Mouse (Mus musculus) activated CD4-positive, CD25-positive, alpha-beta regulatory T cell, adult 4 months (primary cell): ENCODE measurements around the gene Prkag2. TPM values are rescaled to one million over a fixed set of nuclear protein-coding genes. Genes with fewer than 3 reads are reported as not detected.
A peak's percentile ranks its signal among the peaks of the same experiment; 100 is the strongest.

Source experiments
- ATAC-seq: one replicate; pipeline ENCODE4 v1.8.0; 2017
- polyA plus RNA-seq, 2 experiments: library from polyadenylated mRNA; unstranded; fragments of 100-300 nt; shearing (Covaris generic); gene quantifications; one replicate each; pipeline ENCODE4 v1.2.1; 2017

The Prkag2 gene
- polyA plus RNA-seq, 2 experiments from 2014 or later: 26.2 to 26.8 TPM

DNA sequence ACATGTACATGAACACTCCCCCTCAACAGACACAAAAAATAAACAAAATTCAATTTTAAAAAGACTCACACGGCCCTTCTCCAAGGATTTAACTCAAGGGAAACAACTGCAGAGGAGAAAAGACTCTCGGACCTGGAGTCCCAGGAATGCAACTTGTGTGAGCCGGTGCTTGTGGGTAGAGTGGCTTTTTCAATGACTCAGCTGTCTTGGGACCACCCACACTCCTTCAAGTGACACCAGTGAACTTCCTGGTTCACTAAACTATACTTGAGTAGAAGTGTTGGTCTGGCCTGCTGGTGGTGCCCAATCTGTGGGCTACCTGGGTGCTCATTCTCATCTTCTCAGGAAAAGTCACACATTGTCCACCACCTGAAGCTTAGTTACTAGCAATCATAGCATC lies 53.7 kb downstream of the Prkag2 start:
- no peak for ATAC-seq

DNA sequence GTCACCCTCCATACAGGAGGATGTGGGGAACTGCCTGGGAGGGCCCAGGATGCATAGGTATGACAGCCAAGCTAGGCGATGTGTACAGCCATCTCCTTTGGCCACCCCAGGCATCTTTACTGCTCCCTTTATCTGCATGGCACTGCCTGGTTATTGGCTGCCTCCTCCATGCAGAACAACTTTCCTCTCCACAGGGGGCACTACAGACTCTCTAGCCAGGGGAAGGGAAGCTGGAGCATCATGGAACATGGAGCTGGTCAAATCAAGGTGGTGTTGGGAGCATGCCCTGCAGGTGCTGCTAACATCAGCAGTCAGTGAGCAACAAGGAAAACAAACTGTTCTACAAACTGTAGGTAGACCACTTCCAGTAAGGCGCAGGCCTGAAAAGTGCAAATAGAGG lies 56.4 kb downstream of the Prkag2 start:
- no peak for ATAC-seq

DNA sequence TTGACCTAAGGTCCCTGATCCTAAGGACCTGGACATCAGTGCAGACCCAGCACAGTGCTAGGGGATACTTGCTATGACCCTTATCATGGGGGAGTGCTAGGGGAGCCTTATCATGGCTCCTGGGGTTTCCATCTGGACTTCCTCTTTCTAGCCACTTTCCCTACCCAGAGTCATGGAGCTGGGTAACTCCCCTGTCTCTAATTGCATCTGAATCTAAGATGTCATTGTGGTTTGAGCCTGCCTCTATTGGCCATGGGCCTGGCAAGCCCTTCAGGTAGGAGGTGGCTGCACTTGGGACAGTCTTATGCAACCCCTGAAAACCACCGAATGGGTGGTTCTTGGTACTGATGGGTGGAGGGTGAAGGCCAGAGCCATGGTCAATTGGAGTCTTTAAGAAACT lies 58.5 kb downstream of the Prkag2 start:
- ATAC-seq: no peak

DNA sequence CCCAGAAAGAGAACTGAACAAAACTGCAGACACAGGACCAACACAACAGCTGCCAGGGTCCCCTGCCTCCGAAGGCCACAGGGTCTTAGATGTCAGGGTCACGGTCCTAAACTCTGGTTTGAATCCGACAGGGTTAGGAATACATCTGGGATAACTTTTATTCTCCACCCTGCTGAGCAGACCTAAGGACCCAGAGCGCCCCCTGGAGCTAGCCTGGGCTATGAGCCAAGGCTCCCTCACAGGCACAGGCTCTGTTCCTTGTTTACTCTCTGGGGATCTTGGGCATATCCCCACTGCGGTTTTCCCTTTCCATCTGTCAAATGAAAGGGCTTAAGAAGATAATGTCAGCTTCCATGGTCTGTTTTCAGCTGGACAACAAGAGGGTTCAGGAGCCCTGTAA lies 59.1 kb downstream of the Prkag2 start:
- ATAC-seq: no peak

DNA sequence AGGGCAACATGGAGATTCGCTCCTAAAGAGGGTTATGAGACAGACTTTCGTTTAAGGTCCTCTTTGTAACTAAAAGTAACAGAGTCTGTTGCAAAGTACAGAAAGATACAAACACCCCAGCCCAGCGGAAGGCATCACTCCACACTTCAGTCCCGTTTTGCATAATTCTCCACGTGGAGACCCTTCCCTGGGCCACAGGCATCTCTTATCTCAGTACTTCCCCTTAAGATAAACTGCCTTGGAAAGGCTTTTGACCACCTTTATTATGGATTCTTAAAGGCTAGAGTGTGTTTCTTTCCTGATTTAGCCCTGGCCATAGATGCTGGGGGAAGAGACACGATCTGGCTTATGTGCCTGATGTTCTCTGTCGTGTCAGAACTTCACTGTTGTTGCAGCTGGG lies 59.5 kb downstream of the Prkag2 start:
- no peak for ATAC-seq

DNA sequence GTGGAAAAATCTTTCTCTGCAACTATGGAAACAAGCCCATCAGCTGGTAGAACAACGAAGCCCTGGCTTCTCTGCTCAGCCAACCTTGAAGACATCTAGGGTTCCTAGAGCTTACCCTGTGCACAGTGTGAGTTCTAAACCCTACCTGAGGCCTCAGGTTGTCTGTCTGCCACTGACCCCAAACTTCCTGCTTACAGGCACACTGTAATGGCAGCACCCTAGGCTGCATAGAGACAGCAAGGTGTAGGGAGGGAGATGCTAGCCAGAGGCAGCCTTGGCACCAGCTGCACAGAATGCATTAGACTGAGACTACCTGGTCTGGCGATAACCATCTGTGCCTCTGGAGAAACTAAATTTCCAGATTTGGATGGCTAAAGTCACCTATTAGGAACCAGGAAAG lies 61.6 kb downstream of the Prkag2 start:
- ATAC-seq: no peak

DNA sequence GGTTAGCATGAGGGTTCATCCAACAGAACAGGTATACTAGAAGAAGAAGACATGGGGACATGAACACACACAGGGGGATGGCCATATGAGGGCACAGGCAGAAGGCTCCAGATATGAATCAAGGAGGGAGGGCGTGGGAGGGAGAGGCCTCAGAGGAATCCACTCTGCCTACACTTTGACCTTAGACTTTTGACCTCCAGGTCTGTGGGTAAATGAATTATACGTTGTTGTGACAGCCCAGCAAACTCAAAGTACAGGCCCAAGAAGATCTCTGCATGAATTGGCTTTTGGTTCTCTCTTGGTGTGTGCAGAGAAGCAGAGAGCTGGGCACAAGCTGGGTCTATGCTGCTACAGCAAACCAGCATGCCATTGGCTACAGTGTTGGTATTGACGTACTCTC lies 65.1 kb downstream of the Prkag2 start:
- ATAC-seq: no peak

DNA sequence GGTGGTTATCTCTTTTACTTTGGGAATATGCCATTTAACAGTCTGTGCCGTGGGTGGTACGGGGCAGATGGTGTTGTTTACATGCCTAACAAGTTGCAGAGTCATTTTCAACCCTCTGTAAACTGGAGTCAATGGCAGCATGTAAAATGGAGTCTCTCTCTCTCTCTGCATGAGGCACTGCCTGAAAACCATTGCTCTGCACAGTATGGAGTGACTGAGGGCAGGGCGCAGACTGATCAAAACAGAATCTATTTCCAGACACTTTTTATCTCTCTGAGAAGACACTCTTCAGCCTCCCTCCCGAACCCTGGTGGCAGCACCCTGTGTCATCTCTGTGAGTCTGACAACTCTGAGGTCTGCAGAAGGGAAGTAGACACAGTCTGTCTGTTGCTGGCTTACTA lies 69.0 kb downstream of the Prkag2 start:
- no peak for ATAC-seq

DNA sequence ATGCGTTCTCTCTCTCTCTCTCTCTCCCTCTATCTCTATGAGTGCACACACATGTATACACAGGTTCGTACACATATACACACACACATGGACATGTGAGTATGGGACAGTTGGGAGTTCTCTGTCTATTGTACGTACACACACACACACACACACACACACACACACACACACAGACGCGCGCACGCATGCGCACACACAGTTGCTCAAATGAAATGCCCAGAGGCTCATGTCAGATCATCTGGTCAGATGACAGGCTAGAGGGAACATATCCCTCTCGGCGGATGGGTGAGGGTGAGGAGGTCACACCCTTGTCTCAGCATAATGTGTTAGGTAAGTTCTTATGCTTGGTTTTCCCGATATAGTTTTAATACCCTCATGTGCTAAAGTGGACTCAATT lies 69.4 kb downstream of the Prkag2 start:
- ATAC-seq: no peak

DNA sequence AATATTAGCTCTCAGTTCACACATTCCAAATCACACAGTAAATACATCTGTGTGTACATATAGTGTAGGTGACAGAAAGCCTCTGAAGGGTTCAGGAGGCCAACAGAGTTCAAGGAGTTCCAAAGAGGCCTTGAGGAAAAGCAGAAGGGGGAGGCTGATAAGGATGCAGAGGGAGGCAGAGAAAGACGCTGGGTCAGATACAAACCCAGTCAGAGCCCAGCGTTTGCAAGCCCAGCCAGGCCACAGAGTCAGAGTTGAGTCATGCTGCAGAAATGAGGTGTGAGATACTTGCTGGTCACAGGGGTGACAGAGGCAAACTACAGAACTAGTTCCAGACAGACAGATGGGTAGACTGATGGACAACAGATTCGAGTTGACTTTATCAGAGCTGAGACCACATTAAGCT lies 70.2 kb downstream of the Prkag2 start:
- ATAC-seq: no peak

DNA sequence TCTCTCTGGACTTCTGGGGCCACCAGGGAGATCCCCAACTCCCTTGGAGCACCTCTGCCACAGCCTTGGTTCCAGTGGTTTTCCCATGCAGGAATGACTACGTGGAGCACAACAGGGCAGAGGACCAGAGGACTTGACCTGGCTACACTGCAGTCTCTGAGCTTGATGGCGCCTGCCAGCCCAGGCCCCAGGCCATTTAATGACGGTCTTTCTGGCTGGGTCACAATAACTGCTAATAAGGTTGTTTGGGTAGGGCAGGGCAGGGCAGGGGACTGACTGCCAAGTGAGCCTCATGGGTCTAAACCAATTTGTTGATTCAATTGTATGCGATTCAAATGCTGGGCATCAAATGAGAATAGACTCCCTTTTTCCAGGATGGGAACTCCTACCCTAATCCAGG lies 72.8 kb downstream of the Prkag2 start:
- ATAC-seq: no peak

DNA sequence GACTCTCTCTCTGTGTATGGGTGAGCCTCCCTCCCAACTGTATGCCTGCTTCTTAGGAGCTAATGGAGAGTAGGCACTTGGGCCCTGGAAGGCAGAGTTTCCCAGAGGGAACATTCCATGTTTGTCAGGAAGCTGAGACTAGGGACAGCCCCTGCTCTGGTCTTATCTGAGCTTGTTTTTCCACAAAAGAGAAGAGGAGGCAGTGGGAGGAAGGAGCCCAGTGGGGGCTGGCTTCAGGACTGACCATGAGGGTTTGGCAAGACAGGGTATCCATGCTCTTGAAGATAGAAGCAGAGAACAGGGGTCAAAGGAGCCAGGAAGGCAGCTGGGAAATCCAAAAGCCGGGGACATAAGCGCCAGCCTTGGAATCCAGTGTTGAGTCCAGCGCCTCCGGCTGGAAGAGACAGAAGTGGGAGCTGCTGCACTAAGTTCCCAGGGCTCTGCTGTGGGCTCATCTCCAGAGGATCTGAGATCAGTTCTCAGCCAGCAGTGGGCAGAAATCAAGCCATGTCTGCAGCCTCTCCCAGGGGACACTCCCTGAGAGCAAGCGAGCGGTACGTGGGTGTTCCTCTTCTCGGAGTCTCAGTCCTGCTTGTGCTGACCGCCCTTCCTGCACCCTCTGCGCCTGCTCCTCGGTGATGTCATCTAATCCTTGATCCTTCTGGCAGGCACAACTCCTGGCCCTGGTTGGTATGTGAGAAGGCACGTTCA lies 75.0 kb downstream of the Prkag2 start:
- no peak for ATAC-seq

DNA sequence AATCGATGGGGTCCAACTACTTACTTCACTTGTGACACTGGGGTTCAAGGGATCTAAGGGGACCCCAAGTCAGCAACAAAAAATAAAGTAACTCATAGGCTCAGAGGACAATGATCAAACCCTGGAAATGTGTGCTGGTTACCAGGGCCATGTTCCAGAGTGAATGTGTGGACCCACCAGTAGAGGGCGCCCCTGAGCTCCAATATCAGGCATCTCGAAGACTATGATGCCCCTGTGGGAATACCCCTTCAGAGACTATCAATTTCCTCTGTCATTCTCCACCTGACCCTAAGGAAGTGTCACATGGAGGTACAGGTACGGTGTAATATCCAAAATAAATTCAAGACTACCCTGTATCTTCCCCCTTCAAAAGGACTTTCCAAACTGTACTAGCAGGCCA lies 77.5 kb downstream of the Prkag2 start:
- no peak for ATAC-seq

DNA sequence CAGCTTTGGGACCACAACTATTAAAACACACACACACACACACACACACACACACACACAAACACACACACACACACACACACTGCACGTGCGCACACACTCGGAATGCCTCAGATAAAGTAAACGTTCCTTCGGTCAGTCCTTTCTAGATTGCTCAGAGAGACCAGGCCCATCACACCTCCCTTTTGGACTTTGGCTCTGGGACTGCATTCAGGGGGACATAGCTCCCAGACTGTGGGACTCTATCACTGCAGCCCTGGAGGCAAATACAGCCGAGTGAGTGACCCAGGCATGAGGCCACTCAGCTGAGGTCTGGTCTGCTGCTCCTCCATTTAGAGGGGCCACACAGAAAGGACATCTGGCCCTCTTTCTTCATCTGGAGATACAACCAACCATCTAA lies 81.2 kb downstream of the Prkag2 start:
- ATAC-seq: no peak

DNA sequence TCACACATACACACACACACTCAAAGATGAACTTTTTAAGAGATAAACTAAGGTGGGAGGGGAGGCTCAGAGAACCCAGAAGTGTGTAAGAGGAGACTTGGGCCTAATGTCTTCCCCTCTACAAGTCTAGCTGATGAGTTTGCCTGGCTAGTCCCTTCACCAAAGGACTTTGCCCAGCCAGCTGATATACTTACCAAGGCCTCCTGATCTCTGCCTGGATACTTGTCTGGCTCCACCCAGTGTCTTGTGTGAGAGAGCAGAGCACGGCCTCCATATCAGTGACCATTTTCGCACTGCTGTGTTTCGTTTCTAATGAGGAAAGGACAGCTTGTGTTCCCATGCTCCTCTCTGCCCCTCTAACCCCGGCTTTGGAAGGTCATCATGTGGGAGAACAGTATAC lies 88.3 kb downstream of the Prkag2 start:
- no peak for ATAC-seq

DNA sequence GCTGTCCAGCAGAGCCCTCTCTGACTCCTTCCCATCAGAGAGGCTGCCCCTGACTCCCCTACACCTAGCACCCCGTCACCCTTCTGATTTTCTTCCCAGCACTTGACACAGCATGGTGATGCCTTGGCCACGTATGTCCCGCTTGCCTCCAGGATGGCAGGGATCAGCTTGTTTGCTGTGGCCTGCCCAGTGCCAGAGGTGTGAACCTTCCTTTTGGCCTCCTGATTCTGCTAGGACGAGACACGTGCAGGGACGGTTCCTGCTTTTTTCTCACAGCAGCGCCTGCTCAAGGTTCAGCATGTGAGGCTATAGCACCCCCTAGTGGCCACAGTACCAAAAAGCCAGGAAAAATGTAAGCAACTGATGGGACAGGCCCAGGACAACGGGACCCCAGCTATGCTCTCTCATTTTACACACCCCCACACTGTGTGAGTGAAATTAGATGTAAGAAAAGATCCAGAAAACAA lies 89.4 kb downstream of the Prkag2 start:
- ATAC-seq: no peak

DNA sequence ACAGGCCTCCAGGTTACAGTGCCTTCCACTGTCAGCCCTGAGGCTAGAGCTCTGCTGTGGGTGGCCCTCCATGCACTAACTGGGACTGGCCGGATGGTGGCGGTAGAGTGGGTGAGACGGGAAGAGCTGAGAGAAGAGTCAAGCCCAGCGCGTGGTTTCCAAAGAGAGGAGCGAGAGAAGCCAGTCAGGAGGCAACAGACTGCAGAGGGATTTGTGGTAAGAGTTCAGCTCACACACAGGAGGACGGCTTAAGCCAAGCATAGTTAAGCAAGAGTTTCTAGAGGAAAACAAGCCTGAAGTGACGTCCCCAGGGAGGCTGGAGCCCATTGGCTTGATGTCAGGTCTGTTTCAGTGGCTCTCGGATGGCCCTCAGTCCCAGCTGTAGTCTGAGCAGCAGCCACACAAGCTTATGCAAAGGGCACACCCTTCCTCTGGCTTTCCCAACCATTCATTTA lies 90.0 kb downstream of the Prkag2 start:
- ATAC-seq: peak; percentile 83

DNA sequence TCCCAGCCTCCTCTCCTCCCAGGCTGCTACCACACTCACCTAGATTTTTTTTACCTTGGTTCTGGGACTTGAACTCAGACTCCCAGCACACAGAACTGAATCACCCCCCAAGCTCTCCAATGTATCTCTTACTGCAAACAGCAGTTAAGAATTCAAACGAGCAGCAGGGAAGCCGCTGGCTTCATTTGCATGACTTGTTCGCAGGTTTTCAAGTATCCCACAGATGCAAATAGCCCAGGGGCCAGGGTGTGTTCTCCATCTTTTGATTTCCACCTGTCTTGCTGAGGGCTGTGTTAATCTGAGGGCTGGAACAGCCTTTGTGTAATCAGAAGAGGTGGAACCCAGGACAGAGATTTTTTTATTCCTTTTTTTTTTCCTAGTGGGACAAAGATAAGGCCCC lies 90.7 kb downstream of the Prkag2 start:
- ATAC-seq: no peak

DNA sequence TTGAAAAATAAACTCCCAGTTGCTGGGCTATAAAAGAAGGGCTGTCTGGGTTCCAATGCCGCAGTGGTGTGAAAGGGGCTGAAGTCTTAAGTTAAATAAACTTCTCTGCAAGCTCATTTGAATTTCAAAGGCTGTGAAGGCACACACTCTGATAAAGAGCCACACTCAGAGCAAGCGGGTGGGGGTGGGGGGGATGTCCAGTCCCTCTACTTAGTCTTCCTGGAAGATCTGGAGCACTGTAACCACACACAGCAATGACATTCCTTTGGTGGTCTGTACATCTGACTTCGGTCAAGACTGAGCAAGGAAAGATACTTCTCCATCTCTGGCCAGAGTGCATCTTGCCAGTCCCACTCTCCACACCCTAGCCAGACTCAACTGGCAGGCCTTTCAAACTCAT lies 91.5 kb downstream of the Prkag2 start:
- ATAC-seq: no peak

DNA sequence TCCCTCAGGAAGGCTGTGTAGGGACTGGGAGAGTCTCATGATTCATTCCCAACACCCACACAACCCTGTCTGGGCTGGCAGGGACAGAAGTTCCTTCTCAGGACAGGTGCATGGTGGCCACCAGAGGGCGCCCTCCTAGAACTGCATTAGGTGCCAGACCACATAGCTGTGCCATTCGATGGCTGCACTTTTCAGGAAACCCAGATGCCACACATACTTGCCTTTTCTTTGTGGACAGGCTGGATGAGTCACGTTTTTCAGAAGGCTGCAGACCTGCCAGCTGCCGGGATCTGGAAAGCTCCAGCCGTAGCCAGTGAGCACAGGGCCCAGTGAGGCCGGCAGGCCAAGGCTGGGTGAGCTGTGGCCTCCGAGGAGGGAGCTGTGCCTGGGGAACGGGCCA lies 93.6 kb downstream of the Prkag2 start:
- ATAC-seq: peak; percentile 62

DNA sequence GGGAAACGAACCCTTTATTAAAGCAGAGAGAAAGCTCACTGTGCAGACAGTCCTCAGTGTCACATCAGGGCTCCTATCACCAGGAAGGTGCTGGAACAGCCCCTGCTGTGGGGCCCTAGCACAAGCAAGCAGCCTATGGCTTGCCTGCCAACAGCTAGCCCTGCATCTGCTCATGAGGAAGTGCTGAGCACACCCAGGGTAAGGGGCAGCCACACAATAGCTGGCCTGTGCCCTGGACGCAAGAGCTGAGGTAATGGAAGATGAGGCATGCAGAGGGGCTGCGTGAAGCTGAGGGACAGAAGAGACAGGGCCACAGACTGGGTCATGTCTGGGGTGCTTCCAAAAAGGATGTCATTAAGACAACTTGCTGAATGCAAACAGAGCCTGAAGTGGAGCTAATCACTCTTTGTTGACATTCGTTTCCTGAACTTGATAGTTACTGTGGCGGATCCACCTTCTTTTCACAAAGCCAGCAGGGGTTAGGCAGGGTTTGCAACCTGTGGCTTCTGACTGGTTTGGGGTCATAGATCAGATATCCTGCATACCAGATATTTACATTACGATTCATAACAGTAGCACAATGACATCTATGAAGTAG lies 94.8 kb downstream of the Prkag2 start:
- no peak for ATAC-seq

DNA sequence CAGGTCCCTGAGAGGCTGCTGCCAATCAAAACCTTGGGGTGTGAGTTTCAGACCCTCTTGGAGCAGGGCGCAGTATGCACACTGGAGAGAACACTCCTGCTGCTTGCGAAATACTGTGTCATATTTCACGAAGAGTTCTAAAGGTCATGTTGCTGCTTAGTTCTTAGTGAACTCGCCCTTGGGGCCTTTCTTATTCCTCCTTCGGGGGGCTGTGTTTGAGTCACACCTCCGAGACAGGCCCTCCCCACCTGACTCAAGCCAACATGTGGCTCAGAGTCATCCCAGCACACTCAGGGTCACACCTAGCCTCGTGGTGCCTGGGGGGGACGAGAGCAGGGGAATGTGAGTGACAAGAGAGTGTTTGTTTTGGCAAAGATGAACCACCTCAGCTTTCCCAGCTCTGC lies 99.0 kb downstream of the Prkag2 start:
- no peak for ATAC-seq

DNA sequence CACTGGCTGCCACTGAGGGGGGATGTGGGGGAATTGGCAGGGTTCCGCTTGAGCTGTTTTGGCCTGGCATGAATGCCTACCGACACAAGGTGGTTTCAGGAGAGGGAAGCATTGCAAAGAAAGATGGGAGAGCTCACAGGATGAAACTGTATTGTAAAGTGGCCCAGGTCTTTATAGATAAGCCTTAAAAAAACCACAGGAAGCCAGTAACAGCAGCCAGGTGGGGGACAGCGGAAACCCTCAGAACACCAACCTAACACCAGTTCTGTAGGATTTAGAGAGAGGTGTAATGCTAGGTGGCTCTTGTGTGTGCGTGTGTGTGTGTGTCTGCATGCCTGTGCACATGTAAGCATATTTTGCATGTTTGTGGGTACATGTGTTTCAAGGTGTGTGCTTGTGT lies 101.1 kb downstream of the Prkag2 start:
- no peak for ATAC-seq

DNA sequence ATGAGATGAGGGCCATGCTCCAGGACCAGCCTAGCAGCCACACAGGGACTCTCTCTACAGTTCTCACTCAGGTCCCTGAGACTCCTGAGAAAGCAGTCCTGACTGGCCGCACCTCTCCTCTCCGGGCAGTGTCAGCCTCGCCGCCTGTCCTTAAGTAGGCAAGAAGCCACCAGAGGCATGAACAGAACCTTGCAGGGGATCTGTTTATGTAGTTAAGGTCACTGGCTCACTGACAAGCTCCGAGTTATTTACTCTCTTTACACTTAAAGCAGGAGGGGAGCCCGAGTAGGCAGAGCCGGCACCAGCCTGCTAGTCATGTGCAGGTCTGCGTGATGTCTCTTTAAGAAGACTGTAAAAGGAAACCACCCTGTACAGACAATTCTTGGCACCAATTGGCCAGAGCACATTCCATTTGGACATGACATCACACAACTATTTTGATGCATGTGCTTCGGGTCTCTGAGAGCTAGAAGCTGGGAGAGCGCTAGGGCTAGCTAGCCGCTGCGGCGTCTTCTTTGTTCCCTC lies 104.8 kb downstream of the Prkag2 start:
- no peak for ATAC-seq

DNA sequence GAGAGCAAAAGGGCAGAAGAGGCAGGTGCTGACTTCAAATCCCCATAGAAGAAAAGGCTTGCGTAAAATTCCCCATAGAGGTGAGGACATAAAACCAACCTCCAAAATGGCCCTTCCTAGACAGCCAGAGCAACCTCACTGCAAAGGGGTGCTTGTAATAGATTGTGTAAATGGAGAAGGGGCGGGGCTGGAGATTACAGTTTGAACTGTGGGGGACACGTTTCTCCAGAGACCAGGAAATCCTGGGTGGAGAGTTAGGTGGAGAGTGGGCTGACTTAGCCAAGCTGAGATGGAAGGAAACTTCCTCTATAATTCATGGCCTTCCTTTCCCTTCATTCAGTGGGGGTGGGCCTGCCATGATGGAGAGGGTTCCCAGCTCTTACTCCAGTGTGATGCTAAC lies 107.3 kb downstream of the Prkag2 start:
- no peak for ATAC-seq
